Mouse (Mus musculus): ENCODE measurements around the gene Fip1l1. TPM values are rescaled to one million over a fixed set of nuclear protein-coding genes. Genes with fewer than 3 reads are reported as not detected.

The Fip1l1 gene
- 18.9 and 33.2 TPM in 2 replicates for polyA plus RNA-seq (2012; rRNA removed)

DNA sequence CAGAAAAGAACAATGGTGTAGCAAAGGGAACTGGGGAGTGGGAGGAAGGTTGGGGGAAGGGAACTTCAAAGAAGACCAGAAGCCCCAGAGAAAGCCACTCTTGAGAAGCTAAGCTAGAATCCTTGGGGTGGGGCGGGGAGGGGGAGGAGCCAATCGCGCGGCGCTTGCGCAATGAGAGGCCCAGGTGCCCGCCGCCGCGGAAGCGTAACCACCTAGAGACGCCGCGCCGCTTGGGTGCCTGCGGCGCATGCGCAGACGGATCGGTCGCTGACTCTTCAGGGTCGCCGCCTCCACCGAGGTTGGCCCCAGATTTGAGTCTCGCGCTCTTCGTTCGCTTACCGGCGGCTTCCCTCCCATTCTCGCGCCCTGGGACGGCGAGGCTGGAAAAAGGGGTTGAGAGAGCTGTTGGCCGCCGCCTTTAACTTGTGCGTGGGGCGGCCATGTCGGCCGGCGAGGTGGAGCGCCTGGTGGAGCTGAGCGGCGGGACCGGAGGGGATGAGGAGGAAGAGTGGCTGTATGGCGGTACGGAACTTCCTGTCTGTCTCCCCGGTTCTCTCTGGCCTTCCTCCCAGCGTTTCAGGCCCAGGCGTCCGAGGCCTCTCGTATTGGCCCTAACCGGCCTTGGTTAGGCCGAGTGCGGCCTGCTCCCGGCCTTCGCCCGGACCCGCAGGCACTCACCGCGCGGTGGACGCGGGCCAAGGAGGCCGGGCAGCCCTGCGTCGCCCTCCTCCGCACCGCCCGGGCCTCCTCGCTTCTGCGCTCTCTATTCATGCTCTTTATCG, at the start of gene Fip1l1:
Gene Fip1l1 (plus strand): TSS at position 210 of the 782 bp plus-strand sequence.

DNA sequence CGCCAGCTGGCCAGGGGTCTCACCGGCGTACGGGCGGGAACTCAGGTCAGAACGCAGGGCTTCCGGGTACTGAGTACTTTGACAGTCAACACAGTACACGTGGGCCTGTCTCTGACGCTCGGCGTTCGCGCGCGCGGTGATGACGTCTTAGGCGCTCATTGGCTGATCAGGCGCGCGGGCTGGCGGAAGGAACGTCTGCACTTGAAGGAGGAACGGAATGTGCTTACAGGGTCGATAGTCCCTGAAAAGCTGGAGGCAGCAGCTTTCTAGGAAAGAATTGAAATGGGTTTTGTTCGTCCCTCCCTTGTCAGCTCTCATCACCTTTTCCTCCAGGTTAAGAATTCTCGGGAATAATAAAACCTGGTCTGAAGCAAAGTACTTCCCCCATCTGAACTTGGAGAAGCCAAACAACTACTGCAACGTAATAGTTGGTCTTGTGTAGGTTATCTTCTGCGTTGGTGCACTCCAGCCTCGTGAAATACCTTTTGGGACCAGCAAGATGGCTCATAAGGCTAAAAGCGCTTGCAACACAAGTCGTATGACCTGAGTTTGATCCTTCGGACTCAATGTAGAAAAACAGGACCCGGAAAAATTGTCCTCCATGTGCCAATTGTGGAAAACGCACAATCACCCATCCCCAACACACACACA, 3.5 kb upstream of the Fip1l1 start, which contains the start of gene Scfd2:
Gene Scfd2 (minus strand): TSS at position 130 of the 651 bp plus-strand sequence.

Other genes with a start within 250 kb of the Fip1l1 start
- gene Scfd2, start 3.7 kb upstream of the Fip1l1 start, polyA plus RNA-seq (2012; rRNA removed): 14.0 and 16.9 TPM in 2 replicates
- 4.6 and 6.0 TPM in 2 replicates for gene Lnx1, start 167.5 kb downstream of the Fip1l1 start, polyA plus RNA-seq (2012; rRNA removed)